ENCODE assay signal across 11 mouse cellular contexts in genomic region chr3:116905898-116906297, GRCm38 (mm10). TPM values are rescaled to one million over a fixed set of nuclear protein-coding genes. Genes with fewer than 3 reads are reported as not detected.
DNase-seq lines count a peak whose midpoint lies in the region; ATAC-seq lines count a peak whose summit lies in the region.
"Had no signal": no experiment of that assay in that cellular context is flagged by ENCODE, and none has a peak within 500 bp of the region (broad histone marks: within the 10 kb centered on the region; RNA-seq: fewer than 3 reads in every experiment).

No protein-coding gene starts in this region.

- no peak overlapping the region for H3K4me2 ChIP-seq in forebrain, embryonic 15.5 days (replicated peaks)
- H3K4me2 ChIP-seq in forebrain, embryonic 11.5 days (ENCODE audit: low read depth, low read length, severe bottlenecking): no peak overlapping the region
- no peak overlapping the region for H3K4me2 ChIP-seq in heart, embryonic 12.5 days
- H3K4me2 ChIP-seq: stomach, embryonic 15.5 days had no signal

- intact Hi-C loops in left cerebral cortex, postnatal 25 days (cut with DNase I): loop anchor here (2.0 to 10.0 kb wide), 5 partner anchors 36 to 533 kb away; partner anchors contain the start of gene Plppr4

- H3K36me3 ChIP-seq in forebrain, embryonic 15.5 days: no peaks in the 10 kb centered on the region
- H3K36me3 ChIP-seq in forebrain, embryonic 11.5 days (ENCODE audit: control insufficient read depth, insufficient read depth, low read length): no peaks in the 10 kb centered on the region
- H3K36me3 ChIP-seq in heart, embryonic 12.5 days: peaks cover 14% of the 10 kb centered on the region
- H3K36me3 ChIP-seq: stomach, embryonic 15.5 days had no signal

- no peaks in the 10 kb centered on the region for H3K9me3 ChIP-seq in forebrain, embryonic 15.5 days
- H3K9me3 ChIP-seq in forebrain, embryonic 11.5 days (ENCODE audit: control insufficient read depth, low read length): no peaks in the 10 kb centered on the region
- no peaks in the 10 kb centered on the region for H3K9me3 ChIP-seq in heart, embryonic 12.5 days (replicated peaks)
- H3K9me3 ChIP-seq: stomach, embryonic 15.5 days had no signal

- 84% methylated on average over 16 of the region's 16 CpGs for WGBS in forebrain, embryonic 15.5 days
- 90% methylated on average over 16 of the region's 16 CpGs for WGBS in forebrain, embryonic 11.5 days
- 77% methylated on average over 16 of the region's 16 CpGs for WGBS in heart, embryonic 12.5 days

- H3K4me1 ChIP-seq in forebrain, embryonic 15.5 days: no peaks in the 10 kb centered on the region
- H3K4me1 ChIP-seq in forebrain, embryonic 11.5 days (replicated peaks; ENCODE audit: control insufficient read depth, insufficient read depth, low read length): no peaks in the 10 kb centered on the region
- H3K4me1 ChIP-seq in heart, embryonic 12.5 days (replicated peaks): no peaks in the 10 kb centered on the region
- H3K4me1 ChIP-seq: stomach, embryonic 15.5 days had no signal

- H3K4me3 ChIP-seq in forebrain, embryonic 15.5 days: no peak overlapping the region
- H3K4me3 ChIP-seq in forebrain, embryonic 11.5 days (ENCODE audit: low read depth, low read length): no peak overlapping the region
- no peak overlapping the region for H3K4me3 ChIP-seq in heart, embryonic 12.5 days
- H3K4me3 ChIP-seq: erythroblast, embryonic 14.5 days; stomach, embryonic 15.5 days had no signal

- H3K27ac ChIP-seq in forebrain, embryonic 15.5 days (replicated peaks): no peak overlapping the region
- H3K27ac ChIP-seq in forebrain, embryonic 11.5 days (ENCODE audit: low read depth, low read length): no peak overlapping the region
- no peak overlapping the region for H3K27ac ChIP-seq in heart, embryonic 12.5 days (ENCODE audit: poor library complexity, severe bottlenecking)
- H3K27ac ChIP-seq: macrophage; stomach, embryonic 15.5 days had no signal

- no peaks in the 10 kb centered on the region for H3K27me3 ChIP-seq in forebrain, embryonic 15.5 days
- H3K27me3 ChIP-seq in forebrain, embryonic 11.5 days (ENCODE audit: control insufficient read depth, insufficient read depth, low read length): no peaks in the 10 kb centered on the region
- no peaks in the 10 kb centered on the region for H3K27me3 ChIP-seq in heart, embryonic 12.5 days (replicated peaks)
- H3K27me3 ChIP-seq: stomach, embryonic 15.5 days had no signal

- H3K9ac ChIP-seq in forebrain, embryonic 15.5 days (replicated peaks): no peak overlapping the region
- H3K9ac ChIP-seq in forebrain, embryonic 11.5 days (ENCODE audit: low read length): no peak overlapping the region
- H3K9ac ChIP-seq in heart, embryonic 12.5 days: no peak overlapping the region
- H3K9ac ChIP-seq: stomach, embryonic 15.5 days had no signal

- 0 out of 2 replicates have a peak, but pooled peaks have one; percentile 27 for ATAC-seq in forebrain, embryonic 15.5 days (replicated peaks)
- ATAC-seq in forebrain, embryonic 11.5 days (replicated peaks; ENCODE audit: low FRiP score): no peak
- ATAC-seq in heart, embryonic 12.5 days (ENCODE audit: insufficient number of reproducible peaks, low FRiP score): 0 out of 2 replicates have a peak, but pooled peaks have one; percentile 45

- no peak for DNase-seq in forebrain, embryonic 11.5 days (ENCODE audit: low spot score)
- DNase-seq in adipocyte (ENCODE audit: low spot score): peak; percentile 70
- DNase-seq in left cerebral cortex, postnatal 25 days (ENCODE audit: low spot score in 2 of 2): peak; percentile 57 to 90
- DNase-seq in yolk sac, embryonic 10.5 days (ENCODE audit: low spot score): no peak
- DNase-seq in c-Kit-positive CD71-positive TER-119-positive erythroid progenitor cells, embryonic 14.5 days (ENCODE audit: low spot score): no peak
- DNase-seq in B cell, adult 2 months: no peak

RNA-seq across cellular contexts. Expression of gene Frrs1, which starts 46.6 kb away (rescaled TPM):
- 3.2 and 3.8 TPM in 2 replicates for polyA plus RNA-seq in forebrain, embryonic 15.5 days (2015; fragmentation: Nextera tagmentation; extraction: Ambion mirVana)
- 11.3 and 12.2 TPM in 2 replicates for polyA plus RNA-seq in forebrain, embryonic 11.5 days (2014; fragmentation: Nextera tagmentation; extraction: Ambion mirVana)
- 22.5 and 24.0 TPM in 2 replicates for polyA plus RNA-seq in heart, embryonic 12.5 days (2016; fragmentation: Nextera tagmentation; extraction: Ambion mirVana)
- total RNA-seq in left cerebral cortex, postnatal 25 days (2021): 1 to 10 TPM in 1 of 2 experiments, under 1 TPM in 1; 0.78 to 1.8 TPM

Comparison
In these comparisons a context has a peak if more than half of its experiments do, and no peak if none do; other contexts are left out.
1. DNase-seq: peak in adipocyte (single experiment) and left cerebral cortex, postnatal 25 days (2 of 2); none in forebrain, embryonic 11.5 days (single experiment), yolk sac, embryonic 10.5 days (single experiment), c-Kit-positive CD71-positive TER-119-positive erythroid progenitor cells, embryonic 14.5 days (single experiment) and B cell, adult 2 months (0 of 2).